Mouse (Mus musculus): Measurements from ENCODE around the gene Cacna1i. TPM values are rescaled to one million over a fixed set of nuclear protein-coding genes. Genes with fewer than 3 reads are reported as not detected.

Cacna1i gene
- total RNA-seq (2022), result 1 to 10 TPM in 1 of 4 experiments, under 1 TPM in 3; 0.32 to 1.0 (median 0.77) TPM

DNA sequence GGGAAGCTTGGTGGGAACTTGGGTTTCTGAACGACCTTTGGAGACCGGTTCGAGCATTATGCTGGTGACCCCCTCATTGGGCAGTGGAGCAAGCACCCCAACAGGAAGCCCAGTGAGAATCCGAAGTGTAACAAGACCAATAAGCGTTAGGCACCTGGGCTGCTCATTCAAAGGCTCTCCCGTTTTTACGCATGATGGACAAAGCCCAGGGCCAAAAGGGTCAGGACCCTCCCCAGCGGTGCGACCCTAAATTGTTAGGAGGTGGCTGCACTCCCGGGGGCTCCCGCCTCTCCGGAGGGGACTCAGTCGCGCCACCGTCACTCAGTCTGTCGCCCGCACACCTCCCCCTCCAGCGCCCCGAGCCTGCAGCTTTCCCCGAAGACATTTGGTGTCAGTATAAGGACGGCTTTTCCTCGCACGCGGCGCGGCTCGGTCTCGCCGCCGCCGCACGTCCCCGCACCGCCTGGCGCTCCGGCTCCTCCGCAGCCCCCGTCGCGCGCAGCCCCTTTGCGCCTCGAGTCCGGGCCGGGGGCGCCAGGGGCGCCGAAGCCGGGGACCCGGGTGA, at the start of gene Cacna1i:
Gene Cacna1i, plus strand, starts transcription at position 388 of the 565 bp plus-strand sequence.
- no peak for DNase-seq

DNA sequence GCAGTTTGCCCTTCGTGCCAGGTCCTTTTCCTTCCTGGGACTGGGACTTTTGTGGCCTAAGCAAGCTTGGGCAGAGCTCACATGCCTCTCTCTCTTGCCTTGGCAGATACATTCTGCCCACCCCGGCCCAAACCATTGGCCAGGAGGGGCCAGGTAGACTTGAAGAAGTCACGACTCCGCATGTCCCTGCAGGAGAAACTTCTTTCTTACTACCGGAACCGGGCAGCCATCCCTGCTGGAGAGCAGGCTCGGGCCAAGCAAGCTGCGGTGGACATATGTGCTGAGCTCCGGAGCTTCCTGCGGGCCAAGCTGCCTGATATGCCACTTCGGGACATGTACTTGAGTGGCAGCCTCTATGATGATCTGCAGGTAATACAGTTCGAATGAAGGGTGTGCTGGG, 38.9 kb upstream of the Cacna1i start:
- DNase-seq, result no peak

DNA sequence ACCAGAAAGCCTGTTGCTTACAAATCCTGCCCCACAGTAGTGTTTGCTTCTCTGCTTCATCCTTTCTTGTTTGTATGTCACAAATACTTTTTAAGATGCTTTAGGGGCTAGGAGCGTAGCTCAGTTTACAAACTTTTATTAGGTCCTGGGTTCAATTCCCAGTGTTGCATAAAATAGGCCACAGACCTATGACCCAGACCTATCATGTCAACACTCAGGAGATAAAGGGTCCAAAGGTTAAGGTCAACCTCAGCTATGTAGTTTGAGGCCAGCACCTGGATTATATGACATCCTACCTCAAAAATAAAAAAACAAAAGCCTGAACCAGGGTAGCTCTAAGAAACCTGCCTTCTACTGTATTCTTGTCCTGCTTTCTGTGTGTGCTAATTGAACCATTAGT, 38.4 kb upstream of the Cacna1i start:
- no peak for DNase-seq

DNA sequence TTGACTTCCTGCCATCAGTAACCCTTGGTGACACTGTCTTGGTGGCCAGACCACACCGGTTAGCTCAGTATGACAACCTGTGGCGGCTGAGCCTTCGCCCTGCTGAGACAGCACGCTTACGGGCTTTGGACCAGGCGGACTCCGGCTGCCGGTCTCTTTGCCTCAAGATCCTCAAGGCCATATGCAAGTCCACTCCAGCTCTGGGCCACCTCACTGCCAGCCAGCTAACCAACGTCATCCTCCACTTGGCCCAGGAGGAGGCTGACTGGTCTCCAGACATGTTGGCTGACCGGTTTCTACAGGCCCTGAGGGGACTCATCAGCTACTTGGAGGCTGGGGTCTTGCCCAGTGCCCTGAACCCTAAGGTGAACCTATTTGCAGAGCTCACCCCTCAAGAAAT, 37.4 kb upstream of the Cacna1i start:
- no peak for DNase-seq

DNA sequence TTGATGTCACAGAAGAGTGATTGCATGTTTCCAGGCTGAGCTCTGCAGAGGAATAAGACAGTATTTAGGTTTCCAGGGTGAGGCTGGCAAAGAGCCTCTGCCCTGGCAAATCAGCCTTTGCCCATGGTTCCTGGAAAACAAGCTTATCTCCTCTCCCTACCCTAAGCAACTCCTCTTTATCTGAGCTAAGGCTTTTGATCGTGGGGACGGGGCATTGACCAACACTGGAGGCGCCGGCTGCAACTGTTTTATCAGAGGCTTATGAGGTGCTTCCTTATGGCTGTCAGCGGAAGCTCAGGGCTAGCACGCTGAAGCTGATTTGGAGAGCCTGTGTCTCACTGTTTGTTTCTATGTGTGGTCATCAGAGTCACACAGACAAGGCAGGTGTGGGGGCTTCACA, 36.5 kb upstream of the Cacna1i start:
- DNase-seq, result no peak

DNA sequence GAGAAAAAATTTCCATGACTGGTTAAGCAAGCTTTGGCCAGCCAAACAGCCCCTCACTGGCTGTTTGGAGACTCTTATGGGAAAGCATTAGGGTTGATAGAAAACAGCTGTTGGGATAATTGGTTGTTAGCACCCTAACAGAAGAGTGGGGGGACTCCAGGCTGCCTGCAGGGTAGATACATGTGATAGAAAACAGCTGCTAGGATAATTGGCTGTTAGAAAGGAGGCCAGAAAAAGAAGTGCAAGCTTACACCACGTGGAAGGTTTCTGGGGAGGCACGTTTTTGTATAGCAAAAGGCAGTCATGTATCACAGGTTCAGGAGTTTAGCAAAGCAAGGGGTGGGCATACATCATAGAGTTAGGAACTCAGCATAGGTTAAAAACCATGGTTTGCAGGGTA, 33.5 kb upstream of the Cacna1i start:
- no peak for DNase-seq

DNA sequence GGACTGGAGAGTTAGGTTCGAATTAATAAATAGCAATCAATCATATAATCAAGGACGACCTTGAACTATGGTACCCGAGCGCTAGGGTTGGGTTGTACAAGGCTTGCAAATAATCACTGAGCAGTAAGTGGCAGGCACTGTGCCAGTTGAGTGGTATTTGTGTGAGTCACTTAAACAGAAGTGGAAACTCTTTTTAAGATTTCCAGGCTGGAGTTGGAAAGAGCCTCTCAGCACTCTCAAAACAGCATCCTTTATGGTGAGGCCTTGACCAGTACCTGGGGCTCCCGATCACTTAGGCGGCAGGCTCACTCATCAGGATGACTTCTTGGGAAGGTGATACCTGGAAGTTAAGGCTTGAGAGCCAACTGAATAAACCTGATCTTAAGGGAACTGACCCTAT, 32.8 kb upstream of the Cacna1i start:
- DNase-seq, result peak; percentile 77

DNA sequence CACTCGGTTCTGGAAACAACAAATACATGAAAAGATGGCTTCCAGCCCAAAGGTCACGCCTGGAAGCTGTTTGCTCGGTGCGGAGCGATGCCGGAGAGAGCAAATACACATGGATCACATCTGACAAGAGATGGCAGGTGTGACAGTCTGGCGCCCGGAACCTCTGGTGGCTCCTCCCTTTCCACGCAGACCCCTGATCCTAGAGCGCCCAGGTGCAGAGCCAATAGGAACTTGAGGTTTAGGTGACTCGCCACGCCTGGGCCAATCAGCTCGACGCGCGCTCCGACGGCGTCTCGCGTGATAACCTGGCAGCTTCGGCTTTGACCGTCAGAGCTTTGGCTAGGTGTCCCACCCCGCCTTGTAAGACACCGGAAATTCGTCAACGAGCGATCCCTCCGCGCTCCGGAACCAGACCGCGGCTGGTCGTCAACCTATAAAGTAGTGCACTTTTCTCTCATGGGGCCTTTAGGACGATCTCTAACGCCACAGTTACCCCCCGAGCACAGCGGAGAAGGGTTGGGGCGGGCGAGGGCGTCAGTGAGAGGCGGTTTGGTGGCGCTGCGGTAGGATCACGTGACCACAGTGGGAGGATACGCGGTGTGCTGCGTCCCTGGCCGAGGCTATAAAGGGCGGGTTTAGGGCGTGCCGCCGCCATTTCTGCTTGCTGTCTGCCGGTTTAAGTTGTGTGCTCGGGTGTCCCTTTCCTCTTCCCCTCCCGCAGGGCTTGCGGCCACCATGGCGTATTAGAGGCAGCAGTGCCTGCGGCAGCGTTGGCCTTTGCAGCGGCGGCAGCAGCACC, 32.0 kb upstream of the Cacna1i start, which contains the start of gene Atf4:
Gene Atf4, plus strand, starts transcription at position 338 of the 799 bp plus-strand sequence.
- peak; percentile 99 for DNase-seq

DNA sequence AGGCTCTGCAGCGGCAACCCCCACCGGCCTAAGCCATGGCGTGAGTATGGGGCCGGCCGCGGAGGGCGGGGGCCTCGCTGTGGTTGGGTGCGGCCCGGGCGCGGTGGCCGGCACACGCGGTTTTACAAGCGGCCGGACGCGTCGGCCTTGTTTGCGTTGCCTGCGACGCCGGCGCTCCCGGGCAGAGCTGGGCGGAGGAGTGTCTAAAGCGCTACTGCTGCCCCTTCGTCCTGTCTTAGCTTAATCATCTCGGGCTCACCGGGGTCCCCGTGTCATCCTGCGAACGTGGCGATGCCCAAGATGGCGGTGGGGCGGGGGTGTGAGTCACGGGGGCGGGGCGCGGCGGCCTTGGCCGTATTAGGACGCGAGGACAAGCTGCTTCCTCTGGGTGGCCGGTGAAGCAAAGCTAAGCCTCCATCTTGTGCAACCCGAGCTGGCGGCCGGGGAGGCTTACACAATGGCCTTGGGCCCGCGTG, 31.4 kb upstream of the Cacna1i start:
- peak; percentile 86 for DNase-seq

DNA sequence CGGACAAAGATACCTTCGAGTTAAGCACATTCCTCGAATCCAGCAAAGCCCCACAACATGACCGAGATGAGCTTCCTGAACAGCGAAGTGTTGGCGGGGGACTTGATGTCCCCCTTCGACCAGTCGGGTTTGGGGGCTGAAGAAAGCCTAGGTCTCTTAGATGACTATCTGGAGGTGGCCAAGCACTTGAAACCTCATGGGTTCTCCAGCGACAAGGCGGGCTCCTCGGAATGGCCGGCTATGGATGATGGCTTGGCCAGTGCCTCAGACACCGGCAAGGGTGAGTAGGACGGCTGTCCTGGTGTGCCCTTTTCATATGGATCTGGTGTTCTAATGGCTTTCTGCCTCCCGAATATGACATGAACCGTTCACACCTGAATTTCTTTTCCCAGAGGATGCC, 30.8 kb upstream of the Cacna1i start:
- no peak for DNase-seq

DNA sequence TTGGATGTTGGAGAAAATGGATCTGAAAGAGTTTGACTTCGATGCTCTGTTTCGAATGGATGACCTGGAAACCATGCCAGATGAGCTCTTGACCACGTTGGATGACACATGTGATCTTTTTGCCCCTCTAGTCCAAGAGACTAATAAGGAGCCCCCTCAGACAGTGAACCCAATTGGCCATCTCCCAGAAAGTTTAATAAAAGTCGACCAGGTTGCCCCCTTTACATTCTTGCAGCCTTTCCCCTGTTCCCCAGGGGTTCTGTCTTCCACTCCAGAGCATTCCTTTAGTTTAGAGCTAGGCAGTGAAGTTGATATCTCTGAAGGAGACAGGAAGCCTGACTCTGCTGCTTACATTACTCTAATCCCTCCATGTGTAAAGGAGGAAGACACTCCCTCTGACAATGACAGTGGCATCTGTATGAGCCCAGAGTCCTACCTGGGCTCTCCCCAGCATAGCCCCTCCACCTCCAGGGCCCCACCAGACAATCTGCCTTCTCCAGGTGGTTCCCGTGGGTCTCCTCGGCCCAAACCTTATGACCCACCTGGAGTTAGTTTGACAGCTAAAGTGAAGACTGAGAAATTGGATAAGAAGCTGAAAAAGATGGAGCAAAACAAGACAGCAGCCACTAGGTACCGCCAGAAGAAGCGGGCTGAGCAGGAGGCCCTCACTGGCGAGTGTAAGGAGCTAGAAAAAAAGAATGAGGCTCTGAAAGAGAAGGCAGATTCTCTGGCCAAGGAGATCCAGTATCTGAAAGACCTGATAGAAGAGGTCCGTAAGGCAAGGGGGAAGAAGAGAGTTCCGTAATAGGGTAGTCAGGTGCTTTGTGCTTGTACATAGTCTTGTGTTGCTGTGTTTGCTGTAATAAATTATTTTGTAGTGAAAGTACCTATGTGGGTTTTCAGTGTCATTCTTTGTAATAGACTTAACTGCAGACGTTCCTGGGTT, 30.1 kb upstream of the Cacna1i start:
- no peak for DNase-seq

DNA sequence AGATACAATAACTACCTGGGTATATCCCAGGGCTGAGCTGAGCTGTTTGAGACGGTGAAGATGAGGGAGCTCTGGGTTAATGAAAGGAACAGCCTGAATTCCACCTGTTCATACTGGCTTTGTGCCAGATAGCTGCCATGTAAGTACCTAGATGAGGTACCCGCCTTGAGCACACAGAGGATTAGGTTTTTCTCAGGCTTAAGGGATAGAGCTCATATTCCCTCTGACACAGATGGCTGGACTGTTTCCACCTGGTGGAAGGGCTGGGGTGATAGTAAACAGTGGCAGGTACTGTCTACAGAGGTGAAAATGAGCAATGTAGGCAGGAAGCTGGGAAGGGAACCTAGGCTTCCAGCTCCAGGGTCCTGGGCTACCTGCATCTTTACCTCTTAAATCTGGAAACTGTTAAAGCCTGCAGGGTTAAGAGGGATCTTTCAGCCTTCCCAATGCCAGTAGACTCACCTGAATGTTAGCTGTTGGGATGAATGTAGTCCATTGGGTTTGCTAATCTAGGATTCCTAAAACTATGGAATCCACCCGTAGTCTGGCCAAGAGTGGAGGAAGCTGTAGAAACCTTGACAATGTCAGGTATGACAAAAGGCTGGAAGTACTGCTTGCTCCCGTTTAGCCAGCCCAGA, 29.3 kb upstream of the Cacna1i start:
- no peak for DNase-seq

DNA sequence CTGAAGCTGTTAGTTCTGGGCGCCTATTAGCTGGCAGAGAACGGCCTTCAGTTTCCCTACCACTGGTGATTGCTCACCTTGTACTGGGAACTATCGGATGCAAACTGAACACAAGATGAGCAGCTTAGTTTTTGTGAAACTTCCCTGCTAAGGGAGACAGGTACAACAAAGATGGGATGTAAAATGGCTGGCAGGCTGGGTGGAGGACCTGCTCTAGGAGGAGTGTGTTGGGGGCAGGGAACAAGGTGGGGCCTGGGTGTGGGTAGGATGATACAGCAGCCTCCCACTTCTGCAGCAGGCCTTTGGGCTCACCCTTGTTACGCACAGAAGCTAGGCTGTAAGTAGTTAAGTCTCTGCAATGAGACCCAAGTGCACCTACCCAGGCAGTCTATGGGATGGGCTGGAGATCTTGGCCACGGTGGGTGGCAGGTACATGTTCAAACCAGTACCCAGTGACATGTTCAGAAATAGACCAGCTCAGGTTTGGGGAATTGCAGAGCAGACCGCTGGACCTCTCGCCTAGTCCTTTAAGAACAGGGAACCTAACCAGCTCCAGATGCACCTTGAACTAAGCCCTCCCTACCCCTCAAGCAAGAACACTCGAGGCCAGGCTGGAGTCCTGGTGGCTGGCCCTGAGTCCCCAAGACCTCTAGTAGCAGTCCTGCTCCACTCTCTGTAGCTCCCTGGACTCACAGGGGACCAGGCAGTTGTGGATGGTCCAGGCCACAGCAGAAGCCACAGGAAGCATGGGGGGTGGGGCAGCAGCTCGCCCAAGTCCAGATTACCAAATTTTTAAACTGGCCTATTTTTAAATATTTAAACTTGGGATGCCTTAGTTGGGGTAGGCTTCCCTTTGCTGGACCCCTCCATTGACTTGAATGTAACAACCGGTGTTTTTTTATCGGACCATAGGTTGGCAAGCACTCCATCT, 28.5 kb upstream of the Cacna1i start:
- DNase-seq, result no peak

DNA sequence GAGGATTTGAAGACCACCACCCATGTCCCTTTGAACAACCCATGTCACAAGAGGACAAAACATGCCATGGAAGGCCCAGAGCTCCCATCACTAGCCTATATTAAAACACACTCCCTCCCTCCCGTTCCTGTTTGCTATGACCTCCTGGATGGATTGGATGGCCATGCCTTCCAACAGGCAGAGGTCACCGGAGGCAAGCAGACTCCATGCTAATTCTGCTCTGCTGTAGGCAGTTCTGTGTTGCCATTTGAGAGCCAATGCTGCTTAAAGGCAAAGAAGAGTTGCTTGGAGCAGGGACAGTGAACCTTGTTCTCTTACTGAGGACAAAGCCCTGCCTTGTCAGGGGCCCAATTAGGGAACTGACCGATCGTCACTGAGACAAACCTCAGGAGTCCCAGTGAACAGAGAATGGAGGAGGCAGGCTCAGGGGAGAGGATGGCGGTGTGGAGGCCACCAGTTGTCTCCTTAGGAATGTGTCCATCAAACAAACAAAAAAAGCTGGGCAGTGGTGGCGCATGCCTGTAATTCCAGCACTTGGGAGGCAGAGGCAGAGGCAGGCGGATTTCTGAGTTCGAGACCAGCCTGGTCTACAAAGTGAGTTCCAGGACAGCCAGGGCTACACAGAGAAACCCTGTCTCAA, 27.5 kb upstream of the Cacna1i start:
- no peak for DNase-seq

DNA sequence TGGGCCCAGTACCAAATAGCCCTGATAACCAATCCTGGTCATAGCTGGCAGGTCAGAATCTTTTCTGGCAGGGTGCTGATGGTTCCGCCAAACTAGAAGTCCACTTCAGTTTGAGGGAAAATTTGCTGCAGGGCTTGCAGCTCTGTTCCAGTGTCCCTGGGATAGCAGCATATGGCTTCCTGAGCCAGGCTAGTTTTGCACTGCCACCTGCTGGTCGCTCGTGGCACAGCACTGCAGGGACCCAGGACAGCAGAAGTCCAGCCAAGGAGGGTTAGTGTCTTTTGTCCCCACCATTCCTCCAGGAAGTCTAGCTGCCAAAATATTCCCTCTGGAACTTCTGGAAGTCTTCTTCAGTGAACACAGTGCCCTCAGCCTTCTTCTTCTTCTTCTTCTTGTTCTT, 26.4 kb upstream of the Cacna1i start:
- peak; percentile 73 for DNase-seq

DNA sequence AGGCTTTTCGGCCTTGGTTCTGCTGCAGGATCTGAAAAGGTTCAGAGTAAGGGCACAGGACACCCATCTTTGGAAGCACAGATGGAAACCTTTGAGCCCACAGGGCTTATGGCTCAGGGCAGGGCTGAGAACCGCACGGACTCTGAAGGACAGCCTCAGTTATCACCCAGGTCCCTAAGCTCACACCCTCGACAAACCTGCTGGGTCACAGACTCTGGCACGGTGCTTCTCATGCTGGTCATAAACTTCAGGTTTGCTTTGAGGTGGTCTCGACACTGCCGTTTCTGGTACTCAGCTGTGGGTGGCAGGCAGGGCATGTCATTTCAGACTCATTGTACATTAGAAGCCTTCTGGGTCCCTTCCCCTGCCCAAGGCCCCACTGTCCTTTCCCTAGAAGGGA, 25.9 kb upstream of the Cacna1i start:
- no peak for DNase-seq

DNA sequence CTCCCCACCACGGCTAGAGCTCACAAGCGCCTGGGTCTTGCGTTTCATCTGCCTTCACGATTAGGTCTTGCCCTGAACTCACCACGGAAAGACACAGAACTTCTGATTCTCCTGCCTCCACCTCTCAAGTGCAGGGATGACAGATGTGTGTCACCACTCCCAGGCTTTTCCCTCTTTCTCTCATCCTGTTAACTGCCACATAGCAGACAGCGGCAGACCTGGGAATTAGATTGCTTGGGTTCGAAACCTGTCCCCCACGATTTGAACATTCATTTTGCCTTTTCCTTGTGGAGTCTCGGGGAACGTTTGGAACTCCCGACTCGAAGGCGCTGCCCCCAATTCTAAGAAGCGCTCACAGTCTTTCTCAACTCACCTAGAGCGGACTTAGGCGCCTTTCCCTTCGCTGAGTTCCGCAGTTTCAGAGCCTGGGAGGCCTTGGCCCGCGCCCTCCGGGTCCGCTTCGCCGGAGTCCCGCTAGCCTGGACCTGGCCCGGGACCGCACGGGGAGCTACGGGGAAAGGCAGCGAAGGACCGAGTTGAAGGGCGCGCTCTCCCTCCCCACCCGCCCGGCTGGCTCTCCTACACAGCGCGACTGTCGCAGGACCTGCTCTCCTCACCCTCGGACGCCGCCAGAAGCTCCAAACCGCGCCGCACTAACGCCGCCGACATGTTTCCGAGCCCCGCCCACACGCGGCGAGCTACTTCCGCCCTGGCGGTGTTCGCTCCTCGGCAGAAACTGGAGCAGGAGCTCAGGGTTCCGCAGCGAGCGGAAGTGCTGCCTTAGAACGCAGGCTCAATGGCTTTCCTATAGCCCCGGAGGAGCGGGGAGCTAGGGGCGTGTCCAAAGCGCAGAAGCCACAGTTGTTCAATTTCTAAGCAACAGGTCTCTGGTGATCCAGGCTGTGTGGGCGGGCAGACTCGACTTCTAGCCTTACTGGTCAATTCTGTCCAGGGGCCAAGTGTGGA, 23.1 kb upstream of the Cacna1i start, which contains the start of gene Rps19bp1:
Gene Rps19bp1, minus strand, starts transcription at position 706 of the 966 bp plus-strand sequence.
- DNase-seq, result peak; percentile 86

DNA sequence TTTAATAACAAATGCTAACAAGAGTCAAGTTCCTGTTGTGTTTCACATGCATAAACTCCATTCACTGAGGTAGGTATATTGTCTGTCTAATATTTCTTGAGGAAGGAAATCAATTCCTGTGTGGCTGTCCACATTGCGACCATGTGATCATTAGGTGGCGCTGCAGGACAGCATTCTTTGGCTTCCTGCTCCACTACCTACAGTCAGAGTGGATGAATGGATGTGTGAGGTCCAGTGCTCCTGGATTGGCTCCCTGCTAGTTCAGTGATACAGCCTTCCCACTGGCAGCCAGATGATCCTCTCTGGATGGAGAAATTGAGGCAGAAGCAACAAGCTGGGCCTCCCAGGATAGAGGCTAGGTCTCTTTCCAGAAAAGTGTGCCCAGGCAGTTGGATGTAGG, 20.8 kb upstream of the Cacna1i start:
- no peak for DNase-seq

DNA sequence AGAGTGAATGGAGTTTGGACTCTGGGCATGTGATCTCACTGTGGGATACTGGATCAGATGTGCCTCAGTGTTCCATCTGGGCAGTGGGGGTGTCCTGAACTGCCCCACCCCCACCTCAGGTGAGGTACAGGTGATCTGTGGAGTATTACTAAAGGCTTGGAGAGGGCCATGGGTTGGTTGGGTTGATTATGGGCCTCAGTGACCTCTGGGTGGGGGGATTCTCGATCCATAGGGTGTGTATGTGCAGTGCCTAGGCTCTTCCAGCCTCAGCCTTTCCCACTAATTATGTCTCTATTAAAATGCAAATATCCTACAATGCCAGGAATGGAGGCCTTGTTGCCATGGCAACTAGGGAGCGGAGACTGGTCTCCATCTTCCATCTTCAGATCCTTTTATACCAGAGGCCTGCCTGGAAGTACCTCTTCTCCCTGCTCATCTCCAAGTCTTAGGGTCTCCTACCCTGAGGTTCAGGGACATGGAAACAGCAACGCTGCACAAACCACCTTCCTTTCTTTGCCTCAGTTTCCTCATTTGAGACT, 15.1 kb upstream of the Cacna1i start:
- DNase-seq, result no peak
